Mouse (Mus musculus) heart, adult 2 months (tissue): ENCODE results near the gene Kcnc1. TPM values are rescaled to one million over a fixed set of nuclear protein-coding genes. Genes with fewer than 3 reads are reported as not detected.

Source experiments
- DNase-seq, 2 experiments: peaks; one replicate each; pipeline ENCODE4 v3.0.0; 2021
- H3K27ac ChIP-seq: fragments of 200-600 bp; 2 replicates; pipeline ENCODE4 v1.8.1; 2022
- H3K27me3 ChIP-seq: fragments of 200-500 bp; 2 replicates; pipeline ENCODE4 v1.6.1; 2012; ENCODE audit warnings: mild to moderate bottlenecking, low read length, inconsistent platforms, mixed read lengths; ENCODE audit not compliant: control insufficient read depth, insufficient read depth
- H3K36me3 ChIP-seq: fragments of 200-500 bp; 2 replicates; pipeline ENCODE4 v1.6.1; 2012; ENCODE audit warnings: low read length, inconsistent platforms; ENCODE audit not compliant: control insufficient read depth, insufficient read depth
- H3K4me1 ChIP-seq: fragments of 200-500 bp; 2 replicates; pipeline ENCODE4 v1.6.1; 2011; ENCODE audit warnings: low read length; ENCODE audit not compliant: control insufficient read depth, insufficient read depth
- H3K4me3 ChIP-seq: fragments of 200-600 bp; 2 replicates; pipeline ENCODE4 v1.8.1; 2022
- H3K79me2 ChIP-seq: fragments of 200-500 bp; replicated peaks from 2 replicates; pipeline ENCODE4 v1.6.1; 2012; ENCODE audit warnings: mild to moderate bottlenecking, inconsistent platforms, low read length, moderate library complexity, mixed read lengths; ENCODE audit not compliant: control insufficient read depth, insufficient read depth
- H3K9ac ChIP-seq: fragments of 200-500 bp; 2 replicates; pipeline ENCODE4 v1.6.1; 2012; ENCODE audit warnings: low read depth, mild to moderate bottlenecking, control low read depth, inconsistent platforms, low read length, mixed read lengths
- CTCF ChIP-seq: fragments of 200-600 bp; IDR thresholded peaks from 2 replicates; pipeline ENCODE4 v1.8.1; 2022; ENCODE audit warnings: antibody characterized with exemption, mild to moderate bottlenecking, moderate library complexity
- EP300 ChIP-seq: fragments of 200-500 bp; IDR thresholded peaks from 2 replicates; pipeline ENCODE4 v1.6.1; 2011; ENCODE audit warnings: low read depth, low read length, control low read depth; ENCODE audit not compliant: insufficient read depth
- POLR2A ChIP-seq: fragments of 200-500 bp; IDR thresholded peaks from 2 replicates; pipeline ENCODE4 v1.6.1; 2011; ENCODE audit warnings: mild to moderate bottlenecking, low read depth, low read length, control low read depth; ENCODE audit not compliant: insufficient read depth
- WGBS: fragments of 180-500 bp; shearing (Covaris S2); methylation state at CpG from one replicate; pipeline ENCODE4 v1.1.7; 2018; 5-methylcytosine and 5-hydroxymethylcytosine counted together
- intact Hi-C: fragments of 180-260 bp; cut with DNase I; formaldehyde crosslinking; loops from one replicate; pipeline ENCODE4 v1.15.1; 2025
- polyA plus RNA-seq: library from polyadenylated mRNA; depleted of rRNA; stranded (reverse); fragments of >200 nt; gene quantifications from 2 replicates; pipeline ENCODE4 v1.2.3, GENCODE M21; 2012
- total RNA-seq, 2 experiments: library from RNA; stranded (reverse); gene quantifications; 2 replicates each; pipeline ENCODE4 v1.2.3; 2021

The Kcnc1 gene
- total and polyA plus RNA-seq, 3 experiments = 0.09 to 0.21 (median 0.10) TPM

DNA sequence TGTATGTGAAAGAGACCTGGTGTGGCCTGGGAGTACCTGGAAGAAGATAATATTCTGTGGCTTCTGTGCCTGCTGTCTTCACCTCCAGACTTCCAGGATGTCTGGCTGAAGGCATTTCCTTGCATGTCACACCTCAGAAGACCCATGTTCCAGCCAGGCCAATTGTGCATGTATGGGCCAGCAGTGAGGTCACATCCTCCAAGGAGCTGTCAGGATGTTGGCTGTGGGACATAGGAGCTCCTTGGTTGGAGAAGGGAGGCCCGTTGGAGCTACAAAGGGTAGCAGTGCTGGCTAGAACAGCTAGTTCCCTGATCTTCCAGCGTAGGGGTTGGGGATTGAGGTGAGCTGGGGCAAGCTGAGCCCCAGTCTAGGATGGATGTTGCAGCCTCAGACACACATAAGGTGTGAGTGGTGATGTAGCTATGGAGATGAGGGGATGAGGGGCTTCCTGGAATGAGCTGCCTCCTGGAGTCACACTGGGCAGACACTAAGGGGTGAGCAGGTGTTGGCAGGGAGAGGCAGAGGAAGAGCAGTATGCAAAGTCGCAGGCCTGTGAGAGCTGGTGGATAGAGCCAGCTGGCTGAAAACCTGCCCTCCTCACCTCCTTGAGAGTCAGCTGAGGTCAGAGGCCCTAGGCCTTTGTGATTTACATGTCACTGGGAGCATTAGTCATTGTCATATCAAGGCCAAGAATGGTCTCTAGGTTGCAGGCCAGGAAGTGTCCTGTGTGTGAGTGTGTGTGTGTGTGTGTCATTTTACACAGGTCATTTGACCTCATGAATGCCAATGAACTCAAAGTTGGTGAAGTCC is 5.3 kb downstream of the Kcnc1 start:
- intact Hi-C loops = no loop called here
- no peak overlapping the region for H3K4me3 ChIP-seq
- H3K27ac ChIP-seq = no peak overlapping the region
- no peaks in the 10 kb centered on the region for H3K79me2 ChIP-seq
- H3K9ac ChIP-seq = no peak overlapping the region
- no peak for DNase-seq
- TF ChIP-seq POLR2A (no peak), CTCF (no peak), EP300 (no peak)
- WGBS = 53% methylated on average over 3 of the region's 3 CpGs
- peaks cover 10% of the 10 kb centered on the region for H3K27me3 ChIP-seq
- H3K36me3 ChIP-seq = no peaks in the 10 kb centered on the region
- no peaks in the 10 kb centered on the region for H3K4me1 ChIP-seq

DNA sequence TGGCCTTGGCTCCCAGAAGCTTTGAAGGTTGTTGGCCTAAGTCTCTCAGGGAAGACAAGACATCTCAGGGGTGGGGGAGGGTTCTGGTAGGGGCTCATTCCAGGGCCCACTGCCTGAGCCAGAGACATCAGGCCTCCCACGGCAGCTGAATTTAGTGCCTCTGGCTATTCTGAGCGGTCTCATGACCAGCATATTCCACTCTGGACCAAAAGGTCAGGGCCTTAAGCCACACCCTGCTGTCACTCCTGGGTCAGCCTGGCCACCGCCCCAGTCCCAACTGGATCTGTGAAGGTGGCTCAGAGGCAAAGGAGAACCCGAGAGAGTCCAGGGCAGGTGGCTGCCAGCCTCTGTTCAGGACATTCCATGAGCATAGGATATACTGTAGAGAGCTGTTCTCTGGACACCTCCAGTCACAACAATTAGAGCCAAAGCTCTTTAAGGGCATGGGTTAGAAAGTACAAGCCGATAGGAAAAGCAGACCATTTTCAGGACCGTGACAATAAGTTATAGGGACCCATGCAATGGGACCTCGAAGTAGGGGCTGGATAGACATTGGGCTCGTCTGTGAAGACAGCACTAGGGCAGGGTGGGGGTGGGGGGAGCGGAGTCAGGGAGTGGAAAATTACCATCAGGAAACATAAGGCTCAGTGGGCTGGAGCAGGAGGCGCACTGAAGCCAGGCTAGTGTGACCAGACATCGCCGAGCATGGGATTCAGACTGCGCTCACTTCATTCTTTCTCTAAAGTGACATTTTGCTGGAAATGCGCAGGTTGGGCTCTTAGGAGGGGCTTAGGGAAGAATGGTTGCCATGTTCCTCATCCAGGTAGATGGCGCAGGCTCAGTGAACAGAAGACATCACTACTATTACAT is 7.6 kb downstream of the Kcnc1 start:
- no peaks in the 10 kb centered on the region for H3K27me3 ChIP-seq
- no peak overlapping the region for H3K4me3 ChIP-seq

DNA sequence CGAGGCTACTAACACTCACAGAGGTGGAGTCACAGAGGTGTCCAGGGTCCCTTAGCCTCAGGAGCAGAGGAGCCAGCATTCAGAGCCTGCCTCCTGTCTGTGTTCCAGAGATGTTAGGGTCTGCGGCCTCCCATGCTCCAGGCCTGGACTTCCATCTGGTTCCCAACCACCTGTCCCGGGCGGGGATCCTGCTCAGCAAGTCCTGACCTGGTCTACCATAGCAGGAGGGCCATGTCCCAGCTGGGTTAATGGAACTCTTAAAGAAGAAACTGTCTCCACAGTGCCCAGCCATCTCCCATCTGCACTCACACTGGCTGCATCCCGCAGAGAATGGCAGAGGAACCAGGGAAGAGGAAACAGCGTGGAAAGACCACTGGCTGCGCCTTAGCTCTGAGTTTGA is 8.5 kb downstream of the Kcnc1 start:
- H3K79me2 ChIP-seq = no peaks in the 10 kb centered on the region
- no peak for TF ChIP-seq CTCF
- TF ChIP-seq EP300 = no peak
- TF ChIP-seq POLR2A = no peak
- DNase-seq = no peak
- H3K36me3 ChIP-seq = no peaks in the 10 kb centered on the region
- no peak overlapping the region for H3K27ac ChIP-seq
- H3K27me3 ChIP-seq = no peaks in the 10 kb centered on the region
- no peak overlapping the region for H3K4me3 ChIP-seq
- intact Hi-C loops = no loop called here
- H3K4me1 ChIP-seq = no peaks in the 10 kb centered on the region
- 83% methylated on average over 7 of the region's 7 CpGs for WGBS
- no peak overlapping the region for H3K9ac ChIP-seq

More for the DNA sequence above, 7.6 kb downstream of the Kcnc1 start:
- 74% methylated on average over 15 of the region's 15 CpGs for WGBS
- Histone ChIP-seq H3K79me2 (no peaks in the 10 kb centered on the region), H3K27ac (no peak overlapping the region), H3K36me3 (no peaks in the 10 kb centered on the region), H3K4me1 (no peaks in the 10 kb centered on the region), H3K9ac (no peak overlapping the region)
- no peak for DNase-seq
- TF ChIP-seq CTCF (no peak), POLR2A (no peak), EP300 (no peak)
- intact Hi-C loops = no loop called here

DNA sequence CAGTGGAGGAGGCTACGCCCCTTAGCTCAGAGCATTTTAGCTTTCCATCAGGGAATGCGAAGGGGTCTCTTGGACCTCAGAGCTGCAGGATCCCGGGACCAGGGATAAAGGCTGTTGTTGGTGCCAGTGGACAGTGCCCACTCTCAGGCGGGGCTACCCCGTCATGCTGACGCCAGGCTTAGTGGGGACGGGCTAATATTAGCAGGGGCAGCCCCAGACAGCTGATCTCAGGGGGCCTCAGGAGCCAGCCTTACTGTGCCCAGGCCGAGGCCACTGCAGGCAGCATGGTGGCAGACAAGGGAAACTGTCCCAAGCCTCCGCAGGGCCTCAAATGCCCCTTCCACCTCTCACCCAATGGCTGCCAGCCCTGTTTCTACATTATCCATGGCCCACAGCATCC is 12.3 kb downstream of the Kcnc1 start:
- intact Hi-C loops = no loop called here
- H3K36me3 ChIP-seq = no peaks in the 10 kb centered on the region
- no peak overlapping the region for H3K9ac ChIP-seq

DNA sequence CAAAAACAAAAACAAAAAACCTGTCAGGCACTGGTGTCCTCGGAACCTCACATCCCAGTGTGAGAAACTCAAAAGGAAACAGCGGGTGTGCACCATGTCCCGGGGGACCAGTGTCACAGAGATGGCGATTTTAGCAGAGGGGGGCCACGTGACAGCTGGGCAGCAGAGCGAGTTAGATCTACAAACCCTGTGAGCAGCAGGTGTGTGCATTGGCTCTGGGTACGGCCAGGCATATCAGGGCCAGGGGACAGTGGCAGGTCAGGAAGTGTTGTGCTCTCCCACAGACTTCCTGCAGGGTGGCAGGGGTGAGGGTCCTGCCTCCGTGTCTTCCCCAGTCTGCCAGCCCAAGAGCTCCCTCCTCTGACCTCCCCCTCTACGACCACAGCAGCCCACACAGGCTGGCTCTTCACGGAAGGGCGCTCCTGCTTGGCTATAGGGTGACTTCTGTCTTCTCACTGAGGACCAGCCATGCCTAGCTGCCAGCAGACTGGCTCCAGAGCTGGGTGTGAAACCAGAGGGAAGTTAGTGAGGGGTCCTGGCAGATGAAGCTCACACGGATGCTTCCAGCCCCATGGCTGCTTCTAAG is 13.0 kb downstream of the Kcnc1 start:
- no peak overlapping the region for H3K27ac ChIP-seq
- H3K4me1 ChIP-seq = no peaks in the 10 kb centered on the region
- H3K4me3 ChIP-seq = no peak overlapping the region
- no peak overlapping the region for H3K9ac ChIP-seq
- H3K27me3 ChIP-seq = no peaks in the 10 kb centered on the region
- no peaks in the 10 kb centered on the region for H3K79me2 ChIP-seq
- intact Hi-C loops = no loop called here
- H3K36me3 ChIP-seq = no peaks in the 10 kb centered on the region
- DNase-seq = peak in 1 of 2 experiments; percentile 24
- no peak for TF ChIP-seq EP300
- no peak for TF ChIP-seq CTCF
- no peak for TF ChIP-seq POLR2A
- 42% methylated on average over 12 of the region's 12 CpGs for WGBS

More for the DNA sequence above, 12.3 kb downstream of the Kcnc1 start:
- no peak for DNase-seq
- WGBS = 79% methylated on average over 9 of the region's 9 CpGs
- H3K4me1 ChIP-seq = no peaks in the 10 kb centered on the region
- no peak for TF ChIP-seq CTCF
- TF ChIP-seq EP300 = no peak
- no peak for TF ChIP-seq POLR2A
- no peak overlapping the region for H3K4me3 ChIP-seq
- H3K27ac ChIP-seq = no peak overlapping the region
- no peaks in the 10 kb centered on the region for H3K79me2 ChIP-seq
- H3K27me3 ChIP-seq = no peaks in the 10 kb centered on the region
